Mouse (Mus musculus) erythroblast, embryonic 14.5 days (primary cell): Measurements from ENCODE around the gene Pkd1l3.

Experiments used
- GATA1 ChIP-seq: IDR thresholded peaks from 2 replicates; pipeline ENCODE4 v1.6.1; 2012; ENCODE audit warnings: low read length, inconsistent platforms, mixed read lengths
- TAL1 ChIP-seq: IDR thresholded peaks from 3 replicates; pipeline ENCODE4 v1.6.1; 2012; ENCODE audit warnings: low read length, inconsistent platforms, mixed read lengths

GRCm38 (mm10) chr8:109638851-109639250 lies 24.5 kb downstream of the Pkd1l3 start:
- no peak for TF ChIP-seq TAL1
- no peak for TF ChIP-seq GATA1
